Mouse (Mus musculus): ENCODE data around the gene Ppm1h. TPM values are rescaled to one million over a fixed set of nuclear protein-coding genes. Genes with fewer than 3 reads are reported as not detected.

Ppm1h gene
- polyA plus RNA-seq, 1 experiment from 2014 or later, result 12.2 TPM

- Histone ChIP-seq H3K9ac (replicated peaks; ENCODE audit: low read depth, low read length) (no peak overlapping the region), H3K4me2 (ENCODE audit: low read length) (no peak overlapping the region), H3K36me3 (ENCODE audit: control insufficient read depth, insufficient read depth) (no peaks in the 10 kb centered on the region), H3K4me3 (replicated peaks; ENCODE audit: low read length) (no peak overlapping the region), H3K4me1 (replicated peaks; ENCODE audit: control insufficient read depth, insufficient read depth, low read length) (peaks cover 34% of the 10 kb centered on the region), H3K9me3 (ENCODE audit: control insufficient read depth, low read length) (no peaks in the 10 kb centered on the region), H3K27ac (ENCODE audit: low read length) (no peak overlapping the region; the same call in none of the 2 replicates), H3K27me3 (replicated peaks; ENCODE audit: control insufficient read depth, insufficient read depth, low read length) (no peaks in the 10 kb centered on the region)
- 49% methylated on average over 14 of the region's 14 CpGs for WGBS
- peak; percentile 21; the same call in 1 of the 2 replicates for ATAC-seq
Measured at GRCm38 (mm10) chr10:122716739-122717474, 38.3 kb downstream of the Ppm1h start.

GRCm38 (mm10) chr10:122717754-122718415 is 39.3 kb downstream of the Ppm1h start:
- Histone ChIP-seq H3K4me1 (replicated peaks; ENCODE audit: control insufficient read depth, insufficient read depth, low read length) (peaks cover 32% of the 10 kb centered on the region), H3K4me3 (replicated peaks; ENCODE audit: low read length) (no peak overlapping the region), H3K36me3 (ENCODE audit: control insufficient read depth, insufficient read depth) (no peaks in the 10 kb centered on the region), H3K9ac (replicated peaks; ENCODE audit: low read depth, low read length) (no peak overlapping the region), H3K4me2 (ENCODE audit: low read length) (no peak overlapping the region), H3K9me3 (ENCODE audit: control insufficient read depth, low read length) (no peaks in the 10 kb centered on the region), H3K27ac (ENCODE audit: low read length) (no peak overlapping the region), H3K27me3 (replicated peaks; ENCODE audit: control insufficient read depth, insufficient read depth, low read length) (no peaks in the 10 kb centered on the region)
- WGBS, result 35% methylated on average over 14 of the region's 14 CpGs
- peak; percentile 58; the same call in 1 of the 2 replicates for ATAC-seq

- H3K9ac ChIP-seq (replicated peaks; ENCODE audit: low read depth, low read length), result no peak overlapping the region
- H3K4me3 ChIP-seq (replicated peaks; ENCODE audit: low read length), result no peak overlapping the region
- H3K9me3 ChIP-seq (ENCODE audit: control insufficient read depth, low read length), result no peaks in the 10 kb centered on the region
- H3K27me3 ChIP-seq (replicated peaks; ENCODE audit: control insufficient read depth, insufficient read depth, low read length), result no peaks in the 10 kb centered on the region
- no peak overlapping the region for H3K27ac ChIP-seq (ENCODE audit: low read length)
- peaks cover 32% of the 10 kb centered on the region for H3K4me1 ChIP-seq (replicated peaks; ENCODE audit: control insufficient read depth, insufficient read depth, low read length)
- no peak for ATAC-seq
- no peaks in the 10 kb centered on the region for H3K36me3 ChIP-seq (ENCODE audit: control insufficient read depth, insufficient read depth)
- WGBS, result 45% methylated on average over 7 of the region's 7 CpGs
- no peak overlapping the region for H3K4me2 ChIP-seq (ENCODE audit: low read length)
Measured at GRCm38 (mm10) chr10:122718951-122719350, 40.4 kb downstream of the Ppm1h start.

DNA sequence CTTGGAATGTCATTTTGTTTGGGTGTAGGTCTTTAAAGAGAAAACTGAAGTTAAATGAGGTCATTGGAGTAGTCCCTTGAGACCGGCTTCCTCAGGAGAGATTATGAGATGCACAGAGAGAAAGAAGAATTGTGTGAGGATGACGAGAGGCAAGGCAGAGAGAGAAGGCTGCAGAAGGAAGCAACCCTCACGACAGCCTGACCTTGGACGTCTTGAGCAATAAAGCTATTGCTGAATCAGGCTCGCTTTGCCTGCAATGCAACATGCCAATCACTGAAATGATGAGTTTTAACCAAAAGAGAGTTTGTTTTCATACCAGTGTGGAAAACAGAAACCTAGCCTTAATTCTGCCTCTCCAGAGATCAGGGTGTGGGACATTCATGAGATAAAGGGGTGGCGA is 43.5 kb downstream of the Ppm1h start:
- Histone ChIP-seq H3K4me3 (replicated peaks; ENCODE audit: low read length) (no peak overlapping the region), H3K9ac (replicated peaks; ENCODE audit: low read depth, low read length) (no peak overlapping the region), H3K9me3 (ENCODE audit: control insufficient read depth, low read length) (no peaks in the 10 kb centered on the region), H3K4me2 (ENCODE audit: low read length) (no peak overlapping the region), H3K36me3 (ENCODE audit: control insufficient read depth, insufficient read depth) (no peaks in the 10 kb centered on the region), H3K27me3 (replicated peaks; ENCODE audit: control insufficient read depth, insufficient read depth, low read length) (no peaks in the 10 kb centered on the region), H3K4me1 (replicated peaks; ENCODE audit: control insufficient read depth, insufficient read depth, low read length) (peaks cover 10% of the 10 kb centered on the region), H3K27ac (ENCODE audit: low read length) (no peak overlapping the region)
- 80% methylated on average over 6 of the region's 6 CpGs for WGBS
- no peak for ATAC-seq

GRCm38 (mm10) chr10:122724692-122725091 is 46.1 kb downstream of the Ppm1h start:
- Histone ChIP-seq H3K27ac (ENCODE audit: low read length) (no peak overlapping the region), H3K9me3 (ENCODE audit: control insufficient read depth, low read length) (no peaks in the 10 kb centered on the region), H3K36me3 (ENCODE audit: control insufficient read depth, insufficient read depth) (no peaks in the 10 kb centered on the region), H3K4me1 (replicated peaks; ENCODE audit: control insufficient read depth, insufficient read depth, low read length) (no peaks in the 10 kb centered on the region), H3K4me3 (replicated peaks; ENCODE audit: low read length) (no peak overlapping the region), H3K9ac (replicated peaks; ENCODE audit: low read depth, low read length) (no peak overlapping the region), H3K27me3 (replicated peaks; ENCODE audit: control insufficient read depth, insufficient read depth, low read length) (no peaks in the 10 kb centered on the region), H3K4me2 (ENCODE audit: low read length) (no peak overlapping the region)
- ATAC-seq, result peak; percentile 8; the same call in 1 of the 2 replicates
- WGBS, result 79% methylated on average over 4 of the region's 4 CpGs

GRCm38 (mm10) chr10:122727228-122727627 is 48.7 kb downstream of the Ppm1h start:
- Histone ChIP-seq H3K4me3 (replicated peaks; ENCODE audit: low read length) (no peak overlapping the region), H3K4me2 (ENCODE audit: low read length) (no peak overlapping the region), H3K36me3 (ENCODE audit: control insufficient read depth, insufficient read depth) (no peaks in the 10 kb centered on the region), H3K9ac (replicated peaks; ENCODE audit: low read depth, low read length) (no peak overlapping the region), H3K9me3 (ENCODE audit: control insufficient read depth, low read length) (no peaks in the 10 kb centered on the region), H3K27ac (ENCODE audit: low read length) (no peak overlapping the region), H3K27me3 (replicated peaks; ENCODE audit: control insufficient read depth, insufficient read depth, low read length) (no peaks in the 10 kb centered on the region), H3K4me1 (replicated peaks; ENCODE audit: control insufficient read depth, insufficient read depth, low read length) (no peaks in the 10 kb centered on the region)
- WGBS, result 79% methylated on average over 4 of the region's 4 CpGs
- ATAC-seq, result no peak

- H3K4me3 ChIP-seq (replicated peaks; ENCODE audit: low read length), result no peak overlapping the region
- no peaks in the 10 kb centered on the region for H3K36me3 ChIP-seq (ENCODE audit: control insufficient read depth, insufficient read depth)
- H3K4me2 ChIP-seq (ENCODE audit: low read length), result no peak overlapping the region
- H3K4me1 ChIP-seq (replicated peaks; ENCODE audit: control insufficient read depth, insufficient read depth, low read length), result no peaks in the 10 kb centered on the region
- H3K9me3 ChIP-seq (ENCODE audit: control insufficient read depth, low read length), result no peaks in the 10 kb centered on the region
- WGBS, result 87% methylated on average over 2 of the region's 2 CpGs
- H3K9ac ChIP-seq (replicated peaks; ENCODE audit: low read depth, low read length), result no peak overlapping the region
- H3K27ac ChIP-seq (ENCODE audit: low read length), result no peak overlapping the region
- H3K27me3 ChIP-seq (replicated peaks; ENCODE audit: control insufficient read depth, insufficient read depth, low read length), result no peaks in the 10 kb centered on the region
- no peak for ATAC-seq
Measured at GRCm38 (mm10) chr10:122728172-122728571, 49.6 kb downstream of the Ppm1h start.

DNA sequence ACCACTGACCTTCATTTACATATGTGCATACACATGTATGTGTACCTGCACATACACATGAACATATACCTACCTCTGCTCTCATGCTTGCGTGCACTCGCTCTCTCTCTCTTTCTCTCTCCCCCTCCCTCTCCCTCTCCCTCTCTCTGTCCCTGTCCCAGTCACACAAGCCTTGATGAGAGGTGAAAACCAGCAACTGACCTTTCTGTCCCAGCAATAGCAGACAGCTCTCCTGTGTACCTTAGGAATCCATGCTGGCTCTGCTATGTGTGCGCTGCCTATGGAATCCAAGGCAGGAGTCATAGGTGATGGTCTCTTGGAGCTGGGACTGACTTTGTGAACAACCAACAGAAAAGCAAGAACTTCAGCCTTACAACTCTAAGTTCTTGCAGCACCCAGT is 53.6 kb downstream of the Ppm1h start:
- no peak for ATAC-seq

DNA sequence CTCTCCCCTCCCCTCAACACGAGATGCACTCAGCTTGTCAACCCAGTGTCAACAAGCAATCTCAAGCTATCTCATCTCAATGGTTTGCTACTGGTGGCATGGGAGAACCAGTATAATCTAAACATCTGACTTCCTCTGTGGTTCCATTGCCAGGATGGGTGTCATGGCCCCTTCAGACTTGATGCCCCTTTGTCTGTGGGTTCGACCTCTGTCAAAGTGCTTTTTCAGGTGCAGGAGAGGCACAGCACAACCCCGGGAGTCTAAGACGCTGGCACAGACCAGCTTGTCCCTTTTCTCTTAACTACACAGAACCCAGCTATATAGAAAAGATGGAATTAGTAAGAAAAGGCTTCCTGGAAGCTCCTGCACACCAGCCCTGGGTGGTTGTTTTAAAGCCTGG is 56.0 kb downstream of the Ppm1h start:
- H3K27me3 ChIP-seq (replicated peaks; ENCODE audit: control insufficient read depth, insufficient read depth, low read length), result no peaks in the 10 kb centered on the region
- 89% methylated on average over 4 of the region's 4 CpGs for WGBS
- H3K27ac ChIP-seq (ENCODE audit: low read length), result no peak overlapping the region
- no peak overlapping the region for H3K4me2 ChIP-seq (ENCODE audit: low read length)
- H3K9me3 ChIP-seq (ENCODE audit: control insufficient read depth, low read length), result no peaks in the 10 kb centered on the region
- no peak overlapping the region for H3K9ac ChIP-seq (replicated peaks; ENCODE audit: low read depth, low read length)
- no peaks in the 10 kb centered on the region for H3K4me1 ChIP-seq (replicated peaks; ENCODE audit: control insufficient read depth, insufficient read depth, low read length)
- no peaks in the 10 kb centered on the region for H3K36me3 ChIP-seq (ENCODE audit: control insufficient read depth, insufficient read depth)
- H3K4me3 ChIP-seq (replicated peaks; ENCODE audit: low read length), result no peak overlapping the region
- no peak for ATAC-seq

More for the DNA sequence above, 53.6 kb downstream of the Ppm1h start:
- Histone ChIP-seq H3K4me3 (replicated peaks; ENCODE audit: low read length) (no peak overlapping the region), H3K9me3 (ENCODE audit: control insufficient read depth, low read length) (no peaks in the 10 kb centered on the region), H3K4me2 (ENCODE audit: low read length) (no peak overlapping the region), H3K9ac (replicated peaks; ENCODE audit: low read depth, low read length) (no peak overlapping the region), H3K4me1 (replicated peaks; ENCODE audit: control insufficient read depth, insufficient read depth, low read length) (no peaks in the 10 kb centered on the region), H3K27me3 (replicated peaks; ENCODE audit: control insufficient read depth, insufficient read depth, low read length) (no peaks in the 10 kb centered on the region), H3K27ac (ENCODE audit: low read length) (no peak overlapping the region), H3K36me3 (ENCODE audit: control insufficient read depth, insufficient read depth) (no peaks in the 10 kb centered on the region)
- WGBS, result 95% methylated on average over 3 of the region's 3 CpGs

All from forebrain, embryonic 16.5 days (tissue).